Mouse (Mus musculus): Measurements from ENCODE around the gene Map2k1. TPM values are rescaled to one million over a fixed set of nuclear protein-coding genes. Genes with fewer than 3 reads are reported as not detected.
A peak's percentile ranks its signal among the peaks of the same experiment; 100 is the strongest.
"Not testable (repeated sequence)": the region's sequence is repeated elsewhere in the genome, so short reads cannot be mapped to it uniquely, and the experiment has no call there.

Map2k1 gene
- polyA plus RNA-seq (2012; rRNA removed): 172 and 175 TPM in 2 replicates

- Histone ChIP-seq H3K4me1 (ENCODE audit: control insufficient read depth, insufficient read depth, low read length) (peaks cover 3% of the 10 kb centered on the region), H3K27ac (ENCODE audit: insufficient read depth, low read length) (peak within 1 kb of the TSS; percentile 64), H3K4me3 (ENCODE audit: insufficient read depth, low read length) (peak within 1 kb of the TSS; percentile 78)
- TF ChIP-seq POLR2A (IDR thresholded peaks at IDR 0.05; ENCODE audit: extremely low read depth, insufficient read depth, low read length): peak; percentile 93
- peak; percentile 54 for TF ChIP-seq CTCF (IDR thresholded peaks at IDR 0.05; ENCODE audit: extremely low read depth, insufficient read depth, low read length)
These were observed at the start of gene Map2k1 for GRCm38 (mm10) chr9:64253021-64253904. Gene Map2k1 (minus strand): TSS chr9:64253631.

GRCm38 (mm10) chr9:64303086-64303485 lies 49.7 kb upstream of the Map2k1 start:
- H3K27ac ChIP-seq (ENCODE audit: insufficient read depth, low read length); H3K4me3 ChIP-seq (ENCODE audit: insufficient read depth, low read length); H3K4me1 ChIP-seq (ENCODE audit: control insufficient read depth, insufficient read depth, low read length): not testable (repeated sequence)

DNA sequence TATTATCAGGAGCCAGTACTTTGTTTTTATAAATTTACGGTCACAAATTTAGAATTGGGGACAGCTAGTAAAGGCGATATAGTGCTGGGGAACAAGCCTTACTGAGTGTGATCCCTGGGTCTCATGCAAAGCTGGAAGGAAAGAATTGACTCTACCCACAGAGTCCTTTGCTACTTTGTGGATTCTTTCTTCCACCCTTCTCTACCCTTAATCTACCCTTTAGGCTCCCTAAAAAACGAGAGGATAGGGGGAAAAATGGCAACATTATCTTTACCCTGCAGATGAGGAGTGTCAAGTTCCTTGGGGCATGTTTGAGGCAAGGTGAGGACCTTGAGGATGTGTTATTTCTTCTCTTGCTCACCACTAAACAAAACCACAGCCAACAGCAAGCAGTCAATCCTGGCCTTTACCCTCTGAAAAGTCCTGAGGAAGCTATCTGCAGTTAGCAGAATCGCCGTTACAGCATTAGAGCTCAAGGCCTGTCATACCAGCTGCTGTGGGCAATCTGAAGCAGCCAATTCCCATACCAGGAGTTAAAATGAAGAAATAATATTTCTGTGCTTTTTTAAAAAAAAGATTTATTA lies 29.1 kb upstream of the Map2k1 start:
- TF ChIP-seq POLR2A (IDR thresholded peaks at IDR 0.05; ENCODE audit: extremely low read depth, insufficient read depth, low read length) (no peak), CTCF (IDR thresholded peaks at IDR 0.05; ENCODE audit: extremely low read depth, insufficient read depth, low read length) (no peak)
- Histone ChIP-seq H3K4me1 (ENCODE audit: control insufficient read depth, insufficient read depth, low read length) (no peaks in the 10 kb centered on the region), H3K4me3 (ENCODE audit: insufficient read depth, low read length) (no peak overlapping the region; the same call in 1 of the 2 replicates), H3K27ac (ENCODE audit: insufficient read depth, low read length) (no peak overlapping the region)

DNA sequence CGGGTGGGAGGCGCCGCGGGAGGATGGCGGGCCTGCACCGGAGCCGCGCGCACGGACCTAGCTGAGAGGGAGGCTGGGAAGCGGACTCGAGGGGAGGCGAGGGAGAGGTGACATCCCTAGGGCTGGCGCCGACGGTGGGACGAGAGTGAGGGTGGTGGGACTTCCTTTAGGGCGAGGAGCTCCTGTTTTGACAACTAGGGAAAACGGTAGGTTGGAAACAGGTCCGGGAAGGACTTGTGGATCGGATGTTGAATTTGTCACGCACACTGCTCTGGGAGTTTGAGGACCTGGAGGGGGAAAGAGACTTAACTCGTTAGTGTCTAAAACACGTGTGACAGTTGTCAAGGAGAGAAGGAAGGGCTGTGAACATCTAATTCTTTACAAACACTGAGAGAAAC lies 28.3 kb upstream of the Map2k1 start:
- H3K4me1 ChIP-seq (ENCODE audit: control insufficient read depth, insufficient read depth, low read length): no peaks in the 10 kb centered on the region
- peak overlapping the region; percentile 94 for H3K4me3 ChIP-seq (ENCODE audit: insufficient read depth, low read length)
- TF ChIP-seq CTCF (IDR thresholded peaks at IDR 0.05; ENCODE audit: extremely low read depth, insufficient read depth, low read length) (no peak), POLR2A (IDR thresholded peaks at IDR 0.05; ENCODE audit: extremely low read depth, insufficient read depth, low read length) (no peak)
- H3K27ac ChIP-seq (ENCODE audit: insufficient read depth, low read length): no peak overlapping the region

GRCm38 (mm10) chr9:64281105-64281780 lies 27.8 kb upstream of the Map2k1 start, which contains the start of gene Tipin:
Gene Tipin (plus strand): TSS chr9:64281581.
- TF ChIP-seq CTCF (IDR thresholded peaks at IDR 0.05; ENCODE audit: extremely low read depth, insufficient read depth, low read length) (no peak), POLR2A (IDR thresholded peaks at IDR 0.05; ENCODE audit: extremely low read depth, insufficient read depth, low read length) (peak; percentile 76)
- Histone ChIP-seq H3K4me1 (ENCODE audit: control insufficient read depth, insufficient read depth, low read length) (no peaks in the 10 kb centered on the region), H3K27ac (ENCODE audit: insufficient read depth, low read length) (no peak within 1 kb of the TSS), H3K4me3 (ENCODE audit: insufficient read depth, low read length) (peak within 1 kb of the TSS; percentile 94)

- TF ChIP-seq POLR2A (IDR thresholded peaks at IDR 0.05; ENCODE audit: extremely low read depth, insufficient read depth, low read length) (no peak), CTCF (IDR thresholded peaks at IDR 0.05; ENCODE audit: extremely low read depth, insufficient read depth, low read length) (no peak)
- no peak overlapping the region for H3K4me3 ChIP-seq (ENCODE audit: insufficient read depth, low read length)
- no peak overlapping the region for H3K27ac ChIP-seq (ENCODE audit: insufficient read depth, low read length)
- H3K4me1 ChIP-seq (ENCODE audit: control insufficient read depth, insufficient read depth, low read length): no peaks in the 10 kb centered on the region
These were observed 25.4 kb upstream of the Map2k1 start for GRCm38 (mm10) chr9:64278665-64279310.

DNA sequence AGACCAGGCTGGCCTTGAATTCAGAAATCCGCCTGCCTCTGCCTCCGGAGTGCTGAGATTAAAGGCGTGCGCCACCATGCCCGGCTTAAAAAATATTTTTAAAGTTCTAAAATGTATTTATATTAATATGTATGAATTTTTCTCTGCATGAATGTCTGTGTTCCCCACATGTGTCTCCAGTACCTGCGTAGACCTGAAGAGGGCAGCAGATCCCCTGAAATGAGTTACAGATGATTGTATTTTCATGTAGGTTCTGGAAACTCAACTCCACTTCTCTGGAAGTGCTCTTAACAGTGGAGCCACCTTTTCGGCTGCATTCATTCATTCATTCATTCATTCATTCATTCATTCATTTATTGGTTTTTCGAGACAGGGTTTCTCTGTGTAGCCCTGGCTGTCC lies 24.3 kb upstream of the Map2k1 start:
- H3K4me1 ChIP-seq (ENCODE audit: control insufficient read depth, insufficient read depth, low read length): no peaks in the 10 kb centered on the region
- no peak overlapping the region for H3K27ac ChIP-seq (ENCODE audit: insufficient read depth, low read length)
- TF ChIP-seq POLR2A (IDR thresholded peaks at IDR 0.05; ENCODE audit: extremely low read depth, insufficient read depth, low read length) (no peak), CTCF (IDR thresholded peaks at IDR 0.05; ENCODE audit: extremely low read depth, insufficient read depth, low read length) (peak; percentile 61)
- no peak overlapping the region for H3K4me3 ChIP-seq (ENCODE audit: insufficient read depth, low read length)

DNA sequence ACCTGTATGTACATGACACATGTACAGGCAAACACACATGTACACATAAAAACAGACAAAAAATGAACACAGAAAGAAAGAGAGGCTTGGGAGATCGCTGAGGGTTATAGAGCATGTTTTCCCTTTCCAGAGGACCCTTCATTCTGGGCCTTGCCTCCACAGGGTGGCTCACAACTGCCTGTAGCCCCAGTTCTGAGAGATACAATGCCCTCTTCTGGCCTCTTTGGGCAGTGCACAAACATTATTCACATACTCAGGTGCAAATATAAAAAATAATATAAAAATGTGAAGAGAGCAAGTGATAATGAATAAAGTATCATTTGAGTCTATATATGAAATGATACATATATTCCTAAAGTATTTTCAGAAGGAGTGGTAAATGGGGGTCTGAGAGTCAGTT lies 21.5 kb upstream of the Map2k1 start:
- Histone ChIP-seq H3K27ac (ENCODE audit: insufficient read depth, low read length) (no peak overlapping the region), H3K4me3 (ENCODE audit: insufficient read depth, low read length) (no peak overlapping the region), H3K4me1 (ENCODE audit: control insufficient read depth, insufficient read depth, low read length) (no peaks in the 10 kb centered on the region)
- no peak for TF ChIP-seq POLR2A (IDR thresholded peaks at IDR 0.05; ENCODE audit: extremely low read depth, insufficient read depth, low read length)
- TF ChIP-seq CTCF (IDR thresholded peaks at IDR 0.05; ENCODE audit: extremely low read depth, insufficient read depth, low read length): no peak

DNA sequence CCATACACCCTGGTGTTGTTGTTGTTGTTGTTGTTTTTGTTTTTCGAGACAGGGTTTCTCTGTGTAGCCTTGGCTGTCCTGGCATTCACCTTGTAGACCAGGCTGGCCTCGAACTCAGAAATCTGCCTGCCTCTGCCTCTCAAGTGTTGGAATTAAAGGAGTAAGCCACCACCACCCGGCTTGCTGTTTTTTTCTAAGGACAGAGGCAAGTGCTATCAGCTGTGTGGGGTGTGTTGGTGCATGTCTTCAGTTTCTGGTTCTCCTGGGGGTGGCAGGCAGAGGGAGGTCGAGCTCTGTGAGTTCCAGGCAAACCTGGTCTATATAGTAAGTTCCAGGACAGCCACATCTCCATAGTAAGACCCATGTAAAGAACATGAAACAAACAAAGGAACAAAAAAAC lies 20.9 kb upstream of the Map2k1 start:
- no peaks in the 10 kb centered on the region for H3K4me1 ChIP-seq (ENCODE audit: control insufficient read depth, insufficient read depth, low read length)
- H3K27ac ChIP-seq (ENCODE audit: insufficient read depth, low read length): no peak overlapping the region
- no peak for TF ChIP-seq POLR2A (IDR thresholded peaks at IDR 0.05; ENCODE audit: extremely low read depth, insufficient read depth, low read length)
- TF ChIP-seq CTCF (IDR thresholded peaks at IDR 0.05; ENCODE audit: extremely low read depth, insufficient read depth, low read length): no peak
- no peak overlapping the region for H3K4me3 ChIP-seq (ENCODE audit: insufficient read depth, low read length)

Measured in cortical plate, adult 2 months (tissue).